Mouse (Mus musculus): ENCODE measurements around the gene Il20rb.

DNA sequence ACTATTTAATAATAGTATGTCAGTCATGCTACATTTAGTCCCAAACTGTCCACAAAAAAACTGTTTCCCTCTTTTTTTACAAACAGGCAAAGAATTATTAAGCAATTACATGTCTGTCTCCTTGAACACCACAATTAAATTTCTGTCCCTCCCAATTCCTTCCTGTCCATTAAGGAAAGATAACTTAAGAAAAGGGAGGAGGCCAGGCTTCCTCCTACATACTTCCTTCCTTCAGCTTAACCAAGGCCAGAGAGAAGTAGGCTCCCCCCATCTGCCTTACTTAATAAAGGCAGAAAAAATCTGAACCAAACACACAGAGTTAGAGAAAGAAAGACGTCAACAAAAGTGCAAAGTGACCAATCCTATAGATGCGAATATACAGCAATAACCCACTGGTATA is 21.0 kb upstream of the Il20rb start:
- TF ChIP-seq CTCF (IDR thresholded peaks at IDR 0.05; ENCODE audit: low read depth) (no peak), EP300 (IDR thresholded peaks at IDR 0.05; ENCODE audit: low read depth) (peak; percentile 77; the same call in 1 of the 2 replicates)
